Mouse (Mus musculus) neural tube, embryonic 15.5 days (tissue): ENCODE results near the gene Ppm1h. TPM values are rescaled to one million over a fixed set of nuclear protein-coding genes. Genes with fewer than 3 reads are reported as not detected.

ENCODE experiments used
- ATAC-seq: fragments of 200-750 bp; cut with Nextera tagmentation; 2 replicates; pipeline ENCODE4 v1.8.0; 2017; ENCODE audit warnings: mild to moderate bottlenecking, moderate TSS enrichment, moderate library complexity; ENCODE audit not compliant: low FRiP score
- H3K27ac ChIP-seq: fragments of 300-500 bp; sonication (generic); replicated peaks from 2 replicates; pipeline ENCODE4 v1.5.1; 2015; ENCODE audit warnings: mild to moderate bottlenecking, inconsistent platforms
- H3K27me3 ChIP-seq: fragments of 300-500 bp; sonication (generic); replicated peaks from 2 replicates; pipeline ENCODE4 v1.6.1; 2015; ENCODE audit warnings: inconsistent platforms
- H3K36me3 ChIP-seq: fragments of 300-500 bp; sonication (generic); 2 replicates; pipeline ENCODE4 v1.6.1; 2015; ENCODE audit warnings: inconsistent platforms
- H3K4me1 ChIP-seq: fragments of 300-500 bp; sonication (generic); 2 replicates; pipeline ENCODE4 v1.6.1; 2015; ENCODE audit warnings: inconsistent platforms
- H3K4me2 ChIP-seq: fragments of 300-500 bp; sonication (generic); 2 replicates; pipeline ENCODE4 v1.6.1; 2015; ENCODE audit warnings: inconsistent platforms, mild to moderate bottlenecking, moderate library complexity
- H3K4me3 ChIP-seq: fragments of 300-500 bp; sonication (generic); replicated peaks from 2 replicates; pipeline ENCODE4 v1.5.1; 2015; ENCODE audit warnings: mild to moderate bottlenecking, inconsistent platforms
- H3K9ac ChIP-seq: fragments of 300-500 bp; sonication (generic); replicated peaks from 2 replicates; pipeline ENCODE4 v1.6.1; 2015; ENCODE audit warnings: mild to moderate bottlenecking, inconsistent platforms
- H3K9me3 ChIP-seq: fragments of 300-500 bp; sonication (generic); replicated peaks from 2 replicates; pipeline ENCODE4 v1.6.1; 2016; ENCODE audit warnings: inconsistent platforms
- WGBS: fragments of 180-500 bp; shearing (Covaris S2); methylation state at CpG from one replicate; pipeline ENCODE4 v1.1.7; 2015; ENCODE audit warnings: mixed read lengths; 5-methylcytosine and 5-hydroxymethylcytosine counted together
- polyA plus RNA-seq: library from polyadenylated mRNA; unstranded; fragments of >200 nt; fragmentation: Nextera tagmentation; extraction: Ambion mirVana; gene quantifications from 2 replicates; pipeline ENCODE4 v1.2.1, GENCODE M21; 2015

Gene Ppm1h
- polyA plus RNA-seq, 1 experiment from 2014 or later, result 32.6 TPM

- ATAC-seq, result no peak
- Histone ChIP-seq H3K27me3 (no peaks in the 10 kb centered on the region), H3K27ac (no peak overlapping the region), H3K9ac (no peak overlapping the region), H3K4me3 (no peak overlapping the region), H3K36me3 (no peaks in the 10 kb centered on the region), H3K9me3 (no peaks in the 10 kb centered on the region), H3K4me1 (peaks cover 4% of the 10 kb centered on the region; the same call in 1 of the 2 replicates), H3K4me2 (no peak overlapping the region)
- WGBS, result 89% methylated on average over 4 of the region's 4 CpGs
Observed at GRCm38 (mm10) chr10:122800732-122801110, 122.2 kb downstream of the Ppm1h start.

GRCm38 (mm10) chr10:122802218-122802617, 123.7 kb downstream of the Ppm1h start:
- ATAC-seq, result no peak
- Histone ChIP-seq H3K4me2 (peak overlapping the region; percentile 41), H3K9me3 (no peaks in the 10 kb centered on the region), H3K4me1 (peaks cover 5% of the 10 kb centered on the region), H3K27ac (no peak overlapping the region), H3K9ac (no peak overlapping the region), H3K27me3 (no peaks in the 10 kb centered on the region), H3K4me3 (no peak overlapping the region), H3K36me3 (no peaks in the 10 kb centered on the region)
- 42% methylated on average over 30 of the region's 30 CpGs for WGBS

- Histone ChIP-seq H3K4me3 (no peak overlapping the region), H3K4me2 (no peak overlapping the region), H3K9ac (no peak overlapping the region), H3K36me3 (no peaks in the 10 kb centered on the region), H3K4me1 (peaks cover 12% of the 10 kb centered on the region), H3K27ac (no peak overlapping the region), H3K9me3 (no peaks in the 10 kb centered on the region), H3K27me3 (no peaks in the 10 kb centered on the region)
- ATAC-seq, result no peak
- WGBS, result 41% methylated on average over 7 of the region's 7 CpGs
Observed at GRCm38 (mm10) chr10:122802901-122803300, 124.3 kb downstream of the Ppm1h start.

- H3K9me3 ChIP-seq, result no peaks in the 10 kb centered on the region
- H3K27ac ChIP-seq, result no peak overlapping the region
- no peak overlapping the region for H3K4me2 ChIP-seq
- no peak overlapping the region for H3K9ac ChIP-seq
- 8% methylated on average over 7 of the region's 7 CpGs for WGBS
- no peak overlapping the region for H3K4me3 ChIP-seq
- H3K36me3 ChIP-seq, result no peaks in the 10 kb centered on the region
- H3K4me1 ChIP-seq, result peaks cover 21% of the 10 kb centered on the region
- ATAC-seq, result no peak
- H3K27me3 ChIP-seq, result no peaks in the 10 kb centered on the region
Observed at GRCm38 (mm10) chr10:122803906-122804305, 125.3 kb downstream of the Ppm1h start.

- no peak overlapping the region for H3K9ac ChIP-seq
- H3K27me3 ChIP-seq, result no peaks in the 10 kb centered on the region
- no peak overlapping the region for H3K4me3 ChIP-seq
- no peaks in the 10 kb centered on the region for H3K9me3 ChIP-seq
- H3K4me2 ChIP-seq, result no peak overlapping the region
- no peaks in the 10 kb centered on the region for H3K36me3 ChIP-seq
- ATAC-seq, result no peak
- no peak overlapping the region for H3K27ac ChIP-seq
- 66% methylated on average over 2 of the region's 2 CpGs for WGBS
- H3K4me1 ChIP-seq, result peaks cover 30% of the 10 kb centered on the region
Observed at GRCm38 (mm10) chr10:122805866-122806265, 127.3 kb downstream of the Ppm1h start.

GRCm38 (mm10) chr10:122807127-122808105, 128.9 kb downstream of the Ppm1h start:
- Histone ChIP-seq H3K4me2 (no peak overlapping the region), H3K27me3 (no peaks in the 10 kb centered on the region), H3K36me3 (no peaks in the 10 kb centered on the region), H3K4me1 (peaks cover 27% of the 10 kb centered on the region), H3K9ac (no peak overlapping the region), H3K27ac (peak overlapping the region; percentile 71), H3K4me3 (no peak overlapping the region), H3K9me3 (no peaks in the 10 kb centered on the region)
- 20% methylated on average over 9 of the region's 9 CpGs for WGBS
- no peak for ATAC-seq

- H3K4me3 ChIP-seq, result no peak overlapping the region
- H3K9me3 ChIP-seq, result no peaks in the 10 kb centered on the region
- H3K4me1 ChIP-seq, result peaks cover 26% of the 10 kb centered on the region
- H3K27me3 ChIP-seq, result no peaks in the 10 kb centered on the region
- H3K4me2 ChIP-seq, result no peak overlapping the region
- no peak overlapping the region for H3K9ac ChIP-seq
- ATAC-seq, result no peak
- no peaks in the 10 kb centered on the region for H3K36me3 ChIP-seq
- WGBS, result 43% methylated on average over 4 of the region's 4 CpGs
- peak overlapping the region; percentile 28 for H3K27ac ChIP-seq
Observed at GRCm38 (mm10) chr10:122808186-122808585, 129.6 kb downstream of the Ppm1h start.

- H3K9me3 ChIP-seq, result no peaks in the 10 kb centered on the region
- H3K36me3 ChIP-seq, result no peaks in the 10 kb centered on the region
- H3K27me3 ChIP-seq, result no peaks in the 10 kb centered on the region
- H3K4me3 ChIP-seq, result no peak overlapping the region
- ATAC-seq, result no peak
- WGBS, result 58% methylated on average over 8 of the region's 8 CpGs
- H3K27ac ChIP-seq, result no peak overlapping the region
- no peak overlapping the region for H3K9ac ChIP-seq
- no peak overlapping the region for H3K4me2 ChIP-seq
- peaks cover 34% of the 10 kb centered on the region for H3K4me1 ChIP-seq
Observed at GRCm38 (mm10) chr10:122809851-122810250, 131.3 kb downstream of the Ppm1h start.

- WGBS, result 17% methylated on average over 14 of the region's 14 CpGs
- Histone ChIP-seq H3K9ac (no peak overlapping the region), H3K4me1 (peaks cover 28% of the 10 kb centered on the region), H3K9me3 (no peaks in the 10 kb centered on the region), H3K36me3 (no peaks in the 10 kb centered on the region), H3K27ac (peak overlapping the region; percentile 56), H3K4me3 (no peak overlapping the region), H3K4me2 (no peak overlapping the region), H3K27me3 (no peaks in the 10 kb centered on the region)
- peak; percentile 56; the same call in 1 of the 2 replicates for ATAC-seq
Observed at GRCm38 (mm10) chr10:122815094-122815493, 136.5 kb downstream of the Ppm1h start.

- Histone ChIP-seq H3K4me2 (no peak overlapping the region), H3K4me3 (no peak overlapping the region), H3K9ac (no peak overlapping the region), H3K4me1 (peaks cover 30% of the 10 kb centered on the region), H3K27me3 (no peaks in the 10 kb centered on the region), H3K27ac (peak overlapping the region; percentile 51), H3K36me3 (no peaks in the 10 kb centered on the region), H3K9me3 (no peaks in the 10 kb centered on the region)
- 79% methylated on average over 8 of the region's 8 CpGs for WGBS
- no peak for ATAC-seq
Observed at GRCm38 (mm10) chr10:122817741-122818140, 139.2 kb downstream of the Ppm1h start.

- no peak overlapping the region for H3K4me3 ChIP-seq
- H3K27ac ChIP-seq, result no peak overlapping the region
- H3K9ac ChIP-seq, result no peak overlapping the region
- no peak for ATAC-seq
- no peaks in the 10 kb centered on the region for H3K36me3 ChIP-seq
- no peaks in the 10 kb centered on the region for H3K27me3 ChIP-seq
- no peak overlapping the region for H3K4me2 ChIP-seq
- peaks cover 22% of the 10 kb centered on the region for H3K4me1 ChIP-seq
- H3K9me3 ChIP-seq, result no peaks in the 10 kb centered on the region
- 96% methylated on average over 6 of the region's 6 CpGs for WGBS
Observed at GRCm38 (mm10) chr10:122819808-122820207, 141.2 kb downstream of the Ppm1h start.

- no peaks in the 10 kb centered on the region for H3K9me3 ChIP-seq
- H3K36me3 ChIP-seq, result no peaks in the 10 kb centered on the region
- no peaks in the 10 kb centered on the region for H3K27me3 ChIP-seq
- H3K4me1 ChIP-seq, result peaks cover 16% of the 10 kb centered on the region
- H3K4me3 ChIP-seq, result no peak overlapping the region
- no peak for ATAC-seq
- no peak overlapping the region for H3K27ac ChIP-seq
- no peak overlapping the region for H3K9ac ChIP-seq
- no peak overlapping the region for H3K4me2 ChIP-seq
- 68% methylated on average over 6 of the region's 6 CpGs for WGBS
Observed at GRCm38 (mm10) chr10:122821549-122821948, 143.0 kb downstream of the Ppm1h start.
